Mouse (Mus musculus) testis, adult 2 months (tissue): Measurements from ENCODE around the gene Gtf2e1.

Experiments used
- CTCF ChIP-seq: fragments of 200-500 bp; IDR thresholded peaks from 2 replicates; pipeline ENCODE4 v1.5.1; 2012; ENCODE audit warnings: low read depth, mild to moderate bottlenecking, inconsistent platforms, low read length, moderate library complexity; ENCODE audit not compliant: control insufficient read depth, insufficient read depth, insufficient replicate concordance
- POLR2A ChIP-seq: fragments of 200-500 bp; IDR thresholded peaks from 2 replicates; pipeline ENCODE4 v1.6.1; 2012; ENCODE audit warnings: low read depth, mild to moderate bottlenecking, inconsistent platforms, low read length, moderate library complexity; ENCODE audit not compliant: control insufficient read depth

GRCm38 (mm10) chr16:37550266-37550665, 10.7 kb upstream of the Gtf2e1 start:
- TF ChIP-seq CTCF (no peak), POLR2A (no peak)
